Mouse (Mus musculus) frontal cortex, adult (tissue): ENCODE results near the gene Spag17.
"Not testable (repeated sequence)": the region's sequence is repeated elsewhere in the genome, so short reads cannot be mapped to it uniquely, and the experiment has no call there.

Experiments
- ATAC-seq: cut with Nextera tagmentation; 2 replicates; pipeline ENCODE4 v1.9.2; 2017; ENCODE audit warnings: mild to moderate bottlenecking, moderate library complexity, mixed read lengths; ENCODE audit not compliant: low TSS enrichment

The Spag17 gene

DNA sequence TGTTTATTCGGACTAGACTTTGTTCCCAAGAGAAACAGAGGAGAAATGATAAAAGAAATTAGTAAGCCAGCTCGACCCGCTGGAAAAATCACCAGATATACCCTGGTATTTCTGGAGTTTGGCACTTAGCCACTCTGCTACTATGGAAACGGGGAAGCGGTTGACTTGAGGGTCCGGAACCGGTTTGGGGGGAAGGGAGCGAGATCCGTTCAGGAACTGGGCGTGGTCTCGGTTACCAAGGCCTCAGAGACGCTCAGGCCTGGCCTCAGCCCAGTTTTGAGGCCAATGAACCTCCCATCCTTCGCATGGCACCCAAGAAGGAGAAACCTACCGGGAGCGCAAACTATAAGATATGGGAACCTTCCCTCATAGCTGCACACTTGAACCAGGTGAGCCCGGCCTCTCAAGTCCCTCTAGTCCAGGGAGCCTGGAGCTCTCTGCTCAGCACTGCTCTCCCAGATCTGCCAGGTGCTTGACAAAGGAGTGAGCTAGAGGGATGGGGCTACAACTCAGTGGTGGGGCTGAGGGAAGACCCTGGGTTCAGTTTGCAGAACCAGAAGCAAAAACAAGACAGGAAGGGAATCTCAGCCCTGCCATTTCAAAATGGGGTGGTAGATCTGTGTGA is at the start of gene Spag17:
Spag17 (plus strand) TSS at position 220 of the 625 bp plus-strand sequence.
- ATAC-seq = no peak

DNA sequence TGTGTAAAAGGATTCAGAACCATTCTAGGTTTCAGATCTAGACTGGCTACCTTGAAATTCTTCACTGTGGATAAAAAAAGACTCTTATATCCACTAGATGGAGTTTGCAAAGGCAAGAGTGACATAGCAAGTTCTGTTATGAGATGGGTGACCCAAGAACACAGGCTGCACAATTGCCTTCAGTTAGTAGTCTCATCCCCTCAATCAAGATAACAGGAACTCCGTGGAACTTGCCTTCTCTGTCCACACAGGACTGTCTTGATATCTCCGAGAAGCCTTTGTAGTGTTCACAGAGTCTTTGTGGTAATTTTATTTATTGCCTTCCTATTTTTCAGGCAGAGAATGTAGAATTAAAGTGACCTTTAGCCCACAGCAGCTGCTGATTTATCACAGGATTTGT is 42.9 kb upstream of the Spag17 start:
- ATAC-seq = no peak

DNA sequence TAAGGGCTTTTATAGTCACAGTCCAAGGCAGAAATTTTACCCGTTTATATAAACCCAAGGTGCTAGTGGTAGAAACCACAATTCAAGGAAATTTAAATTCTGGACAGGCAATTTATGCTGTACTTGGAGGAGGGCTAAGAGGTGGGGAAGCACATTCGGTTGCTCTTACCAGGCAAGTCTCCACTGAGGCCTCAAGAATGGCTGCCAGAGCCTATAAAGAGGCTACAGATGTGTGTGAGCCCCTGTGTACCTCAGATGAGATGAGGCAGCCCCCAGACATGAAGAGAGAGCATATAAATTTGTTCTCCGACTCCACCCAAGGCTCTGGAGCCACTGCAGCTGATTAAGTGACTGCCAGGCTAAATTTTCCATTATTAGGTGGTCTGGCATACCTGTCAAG is 42.4 kb upstream of the Spag17 start:
- no peak for ATAC-seq

DNA sequence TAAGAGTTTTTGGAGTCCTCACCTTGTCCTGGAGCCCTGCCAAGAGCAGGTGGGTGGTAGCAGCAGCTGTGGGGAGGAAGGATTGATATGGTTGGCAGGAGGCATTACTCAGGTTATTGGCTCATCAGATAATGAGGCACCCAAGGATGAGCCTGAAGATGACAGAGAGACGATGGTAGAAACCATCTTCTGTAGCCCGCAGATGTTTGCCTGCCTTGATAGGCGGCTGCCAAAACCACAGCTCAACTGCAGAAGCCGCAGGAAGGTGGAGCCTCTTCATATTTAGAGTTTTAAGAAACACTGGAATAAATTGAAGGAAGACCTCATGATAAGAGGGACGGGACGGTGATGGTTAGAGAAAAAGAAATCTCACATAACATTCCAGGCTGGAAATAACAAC is 42.0 kb upstream of the Spag17 start:
- ATAC-seq = no peak

DNA sequence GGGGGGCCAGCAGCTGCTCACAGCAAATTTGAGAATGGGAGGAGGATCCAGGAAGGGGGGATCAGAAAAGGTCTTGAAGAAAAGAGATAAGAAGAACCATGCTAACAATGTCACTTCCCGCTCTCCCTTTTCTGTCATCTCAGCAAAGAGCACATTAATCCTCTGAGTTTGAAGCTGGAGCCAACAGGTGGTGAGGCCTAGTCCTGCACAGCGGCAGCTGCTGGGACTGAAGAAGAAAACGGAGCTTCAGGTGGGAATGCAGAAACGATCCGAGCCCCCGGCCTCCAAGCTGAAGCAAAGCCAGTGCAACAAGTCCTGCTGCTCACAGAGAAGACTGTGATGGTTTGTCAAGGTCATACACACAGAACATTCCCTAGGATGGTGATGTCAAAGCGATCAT is 34.3 kb upstream of the Spag17 start:
- ATAC-seq = no peak

DNA sequence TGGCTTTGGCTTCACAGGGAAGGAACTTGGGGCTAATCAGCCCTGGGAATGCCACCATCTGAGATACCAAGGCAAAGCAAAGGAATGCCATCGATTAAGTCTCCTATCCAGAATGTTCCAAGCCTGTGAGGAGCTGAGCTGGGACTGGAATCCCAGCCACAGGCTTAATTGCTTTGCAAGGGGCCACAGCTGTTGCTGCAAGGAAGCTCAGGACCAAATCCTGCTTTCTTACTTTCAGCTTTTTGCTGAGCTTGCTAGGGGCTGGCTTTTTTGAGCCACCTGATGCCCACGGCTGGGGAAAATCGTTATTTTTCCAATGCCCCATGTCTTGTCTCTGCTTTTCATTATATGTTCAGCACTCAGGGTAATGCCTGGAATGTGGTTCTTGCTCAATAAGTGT is 30.6 kb upstream of the Spag17 start:
- ATAC-seq = no peak

DNA sequence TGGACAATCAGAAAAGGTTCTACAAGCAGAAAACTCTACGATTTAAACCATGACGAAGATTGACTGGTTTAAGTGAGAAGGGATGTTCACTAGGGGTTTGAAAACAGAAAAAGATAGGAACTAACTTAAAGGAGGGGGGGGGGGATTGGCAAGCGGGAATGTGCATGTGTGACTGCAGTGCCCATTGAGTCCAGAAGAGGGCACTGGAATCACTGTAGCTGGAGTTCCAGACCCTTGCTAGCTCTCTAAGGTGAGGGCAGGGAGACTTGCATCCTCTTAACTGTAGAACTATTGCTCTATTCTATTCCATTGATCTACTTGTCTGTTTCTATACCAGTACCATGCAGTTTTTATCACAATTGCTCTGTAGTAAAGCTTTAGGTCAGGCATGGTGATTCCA is 26.3 kb upstream of the Spag17 start:
- ATAC-seq = no peak

DNA sequence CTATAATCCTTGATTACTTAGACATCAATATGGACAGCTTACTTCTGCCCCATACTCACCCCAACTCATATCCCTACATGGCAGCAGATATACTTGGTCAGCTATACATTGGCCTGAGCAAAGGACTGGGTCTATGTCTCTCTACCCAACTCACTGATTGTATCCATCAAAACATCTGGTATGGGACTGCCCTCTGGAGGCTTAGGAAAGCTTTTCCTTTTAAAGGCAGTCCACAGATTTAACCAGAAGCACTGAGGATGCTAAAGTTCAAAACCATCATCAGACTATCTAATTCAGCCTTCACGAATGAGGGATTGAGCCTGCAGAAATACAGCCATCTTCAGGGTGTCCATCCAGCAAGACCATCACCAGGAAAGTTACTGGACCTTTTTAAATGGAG is 20.5 kb upstream of the Spag17 start:
- ATAC-seq = no peak

DNA sequence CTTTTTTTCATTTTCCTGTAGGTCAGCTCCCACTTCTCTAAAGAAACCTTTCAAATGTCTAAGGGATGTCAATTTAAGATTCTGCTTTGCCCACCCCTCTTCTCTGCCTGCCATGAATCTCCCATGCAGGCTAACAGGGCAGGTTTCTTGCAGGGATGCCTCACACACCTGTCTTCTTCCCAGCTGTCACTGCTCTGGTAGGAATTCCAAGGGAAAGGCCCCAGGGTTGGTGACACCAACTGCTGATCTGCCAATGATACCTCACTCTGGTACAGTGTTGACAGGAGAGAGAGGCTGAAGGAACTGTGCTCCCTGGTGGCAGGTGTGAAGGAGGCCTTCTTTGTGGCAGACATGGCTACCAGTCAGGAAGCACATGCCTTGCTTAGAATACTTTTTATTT is 10.1 kb upstream of the Spag17 start:
- ATAC-seq = no peak

DNA sequence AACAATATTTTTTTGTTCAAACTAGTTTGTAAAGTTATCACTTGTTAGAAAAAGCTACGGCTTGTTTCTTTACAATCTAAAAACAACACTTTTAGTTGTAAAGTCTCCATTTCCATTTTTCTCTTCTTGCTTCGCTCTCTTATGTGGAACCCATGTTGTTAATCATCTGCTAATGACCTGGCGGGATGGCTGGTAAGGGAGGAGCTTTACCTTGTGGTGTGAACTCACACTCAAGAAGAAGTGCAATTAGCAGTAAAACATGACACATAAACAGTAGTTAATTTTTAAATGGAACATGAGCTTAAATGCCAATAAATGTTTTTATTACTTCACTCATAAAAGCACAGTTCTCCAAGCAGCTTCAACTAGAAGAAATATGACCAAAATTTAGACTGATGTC is 3.7 kb upstream of the Spag17 start:
- no peak for ATAC-seq

DNA sequence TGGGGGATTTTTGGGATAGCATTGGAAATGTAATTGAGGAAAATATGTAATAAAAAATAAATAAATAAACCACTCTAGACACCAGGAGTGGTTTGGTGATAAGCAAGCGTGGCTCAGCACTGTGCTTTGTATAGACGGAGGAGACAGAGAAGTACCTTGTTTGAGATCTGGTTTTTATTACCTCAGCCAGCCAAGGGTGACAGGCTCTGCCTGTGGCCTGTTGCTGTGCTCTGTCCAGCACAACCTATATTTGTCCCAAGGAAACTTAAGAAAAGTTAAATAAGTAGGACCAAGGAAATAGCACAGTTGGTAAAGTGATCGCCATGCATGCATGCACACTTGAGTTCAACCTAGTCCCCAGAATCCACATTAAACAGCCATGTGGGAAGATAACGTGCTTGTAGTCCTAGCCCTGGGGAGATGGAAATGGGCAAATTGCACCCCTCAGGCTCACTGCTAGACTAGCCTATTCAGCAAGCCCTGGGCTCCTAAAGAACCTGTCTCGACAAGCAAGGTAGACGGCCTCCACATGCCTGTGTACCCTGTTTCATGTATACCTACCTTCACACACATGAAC is 1.1 kb upstream of the Spag17 start:
- no peak for ATAC-seq

DNA sequence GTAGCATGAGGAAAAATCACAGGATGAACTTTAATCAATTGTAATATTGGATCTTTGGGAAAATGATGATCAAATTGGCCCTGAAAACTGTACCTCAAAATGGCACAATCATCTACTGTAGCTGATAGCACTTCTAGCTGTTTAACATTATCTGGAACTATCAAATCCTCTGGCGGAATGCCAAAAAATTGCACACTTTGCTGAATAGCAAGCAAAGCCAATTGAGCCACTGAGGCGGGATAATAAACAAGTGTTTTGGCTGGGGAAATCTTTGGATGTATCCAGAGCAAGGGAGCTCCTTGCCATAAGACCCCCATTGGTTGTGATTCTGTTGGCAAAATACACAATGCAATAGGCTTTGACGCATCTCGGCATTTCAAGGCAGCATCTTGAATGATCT is 9.5 kb downstream of the Spag17 start:
- not testable (repeated sequence) for ATAC-seq

DNA sequence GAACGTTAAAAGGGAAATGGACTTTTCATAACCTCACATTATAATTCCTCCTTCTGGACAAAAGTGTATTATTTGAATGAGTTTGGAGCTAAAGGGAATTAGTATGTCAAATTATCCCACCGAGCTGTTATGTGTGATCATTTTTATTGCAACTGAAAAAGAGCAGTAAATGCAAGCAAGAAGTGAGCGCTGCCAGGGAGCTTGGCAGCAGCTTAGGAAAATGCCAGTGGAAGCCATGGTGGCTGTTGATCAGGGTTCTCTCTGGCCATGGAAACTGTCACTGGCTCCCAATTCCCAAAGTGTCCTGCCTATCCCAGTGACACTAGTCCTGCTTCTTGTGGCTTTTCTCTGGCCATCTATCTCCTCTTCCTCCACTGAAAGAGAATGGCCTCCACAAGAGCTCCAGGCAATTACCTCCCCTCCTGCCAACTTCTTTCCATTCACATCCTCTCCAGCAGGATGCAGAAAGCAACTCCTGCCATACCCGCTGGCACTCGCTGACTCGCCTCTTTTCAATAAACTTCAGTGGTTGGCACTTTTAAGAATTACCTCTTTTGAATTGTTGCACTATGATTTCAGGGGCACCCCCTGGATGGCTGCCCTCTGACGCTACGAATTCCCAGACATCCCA is 28.7 kb downstream of the Spag17 start:
- no peak for ATAC-seq

DNA sequence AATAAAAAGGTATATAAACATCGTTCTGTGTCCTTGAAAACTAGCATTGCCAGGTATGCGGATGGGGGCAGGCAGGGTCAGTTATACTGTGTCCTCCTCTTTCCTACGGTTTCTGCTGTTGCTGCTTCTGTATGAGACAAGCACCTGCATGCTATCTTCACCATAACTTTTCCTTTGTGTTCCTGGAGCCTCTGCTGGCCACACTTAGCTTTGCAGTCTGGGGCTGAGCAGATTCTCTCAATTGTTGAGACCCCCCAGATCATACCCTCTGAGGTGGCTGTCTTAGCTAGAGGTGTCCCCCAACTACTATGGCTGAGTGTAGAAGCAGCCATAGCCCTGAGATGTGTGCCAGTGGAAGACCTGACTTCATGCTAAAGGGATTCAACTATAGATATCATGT is 37.7 kb downstream of the Spag17 start:
- no peak for ATAC-seq

DNA sequence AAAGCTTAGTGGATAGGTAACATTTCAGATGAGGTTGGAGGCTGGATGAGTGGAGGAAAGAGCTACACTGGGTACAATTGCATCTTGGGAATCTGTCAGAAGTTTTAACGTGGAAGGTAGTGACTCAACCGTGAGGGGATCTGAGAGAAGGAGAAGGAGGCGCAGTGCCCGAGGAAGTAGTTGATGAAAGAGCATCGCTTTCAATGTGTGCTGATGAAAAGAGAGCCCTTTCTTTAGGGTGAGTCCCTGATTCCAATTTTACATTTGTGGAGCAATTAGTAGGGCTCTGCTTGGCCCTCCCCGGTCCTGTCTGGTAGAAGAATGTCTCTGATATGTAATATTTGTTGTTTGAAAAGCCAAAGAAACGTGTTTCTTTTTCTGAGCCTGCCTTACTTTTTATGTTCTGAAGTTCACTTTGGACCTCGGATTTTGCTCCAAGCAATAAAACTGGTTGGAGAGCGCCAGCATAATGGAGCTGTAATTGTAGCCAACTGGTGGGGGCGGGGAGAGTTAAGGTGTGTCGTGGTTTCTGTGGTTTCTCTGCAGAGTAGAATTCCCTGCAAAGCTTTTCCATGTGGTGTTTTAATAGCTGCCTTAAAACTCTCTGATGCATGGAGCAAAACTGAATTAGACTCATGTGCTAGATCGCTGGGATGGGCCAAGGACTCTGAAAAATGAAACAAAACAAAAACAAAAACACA is 45.9 kb downstream of the Spag17 start:
- no peak for ATAC-seq

DNA sequence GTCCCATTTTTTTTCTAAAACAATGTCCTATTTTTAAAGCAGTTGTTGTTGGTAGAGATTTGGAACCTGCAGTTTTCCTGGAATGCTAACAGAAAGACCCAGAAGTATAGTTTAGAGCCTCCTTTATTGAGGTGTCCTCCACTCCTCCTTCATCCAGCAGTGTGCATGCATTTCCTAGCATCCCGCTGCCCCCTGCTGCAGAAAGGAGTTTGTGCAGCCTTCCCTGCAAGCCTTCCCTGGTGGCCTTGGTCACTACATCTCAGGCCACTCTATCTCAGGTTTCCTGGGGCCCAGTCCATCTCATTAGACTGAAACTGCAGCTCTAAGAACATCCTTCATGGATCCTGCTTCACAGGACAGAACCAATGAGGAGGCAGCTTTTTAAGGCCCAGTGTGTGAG is 51.0 kb downstream of the Spag17 start:
- ATAC-seq = peak; percentile 81

DNA sequence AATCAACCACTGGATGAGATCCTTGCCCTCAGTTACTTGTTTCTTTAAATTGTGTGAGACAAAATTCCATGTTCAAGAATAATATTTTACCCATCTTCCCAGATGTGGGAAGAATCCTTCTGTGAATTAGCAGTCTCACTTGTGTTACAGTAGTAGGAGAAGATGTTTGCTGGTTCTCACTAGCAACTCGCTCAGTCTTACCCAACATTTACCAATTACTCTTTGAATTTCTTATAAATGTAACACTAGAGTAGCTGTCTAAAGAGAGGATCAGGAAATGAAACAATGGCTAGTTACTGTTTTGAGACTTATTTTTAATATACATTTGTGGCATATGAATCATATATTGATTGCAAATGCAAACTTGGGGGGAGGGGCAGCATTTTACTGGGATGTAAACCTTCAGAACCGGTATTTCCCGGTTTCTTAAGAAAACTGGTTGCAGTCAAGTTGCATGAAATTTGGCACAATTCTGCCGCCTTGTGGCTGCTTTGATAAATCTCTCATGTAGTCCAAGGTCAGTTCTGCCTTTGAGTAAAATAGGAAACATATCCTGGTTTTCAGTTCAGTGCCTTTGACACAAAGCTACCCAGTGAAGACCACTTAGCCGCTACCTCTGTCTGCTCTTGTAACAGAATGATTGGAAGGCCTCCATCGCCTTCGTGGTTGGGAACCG is 53.5 kb downstream of the Spag17 start:
- peak; percentile 76; the same call in 1 of the 2 replicates for ATAC-seq

DNA sequence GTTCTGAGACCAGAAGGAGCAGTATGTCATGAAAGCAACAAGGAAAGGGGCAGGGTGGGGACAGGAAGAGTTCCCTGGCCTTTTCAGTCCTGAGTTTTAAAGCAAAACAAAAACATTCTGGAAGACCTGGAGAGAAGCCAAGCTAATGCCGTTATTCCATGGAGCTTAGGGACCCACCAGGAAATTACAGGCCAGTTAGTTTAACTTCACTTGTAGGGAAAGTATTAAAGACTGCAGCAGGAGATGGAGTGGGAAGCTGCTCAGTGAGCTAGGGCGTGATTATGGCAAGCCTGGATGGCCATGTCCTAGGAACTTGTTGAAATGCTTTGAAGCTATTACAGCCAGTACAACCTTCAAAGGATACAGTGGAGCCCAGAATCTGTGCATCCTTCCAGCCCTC is 60.0 kb downstream of the Spag17 start:
- ATAC-seq = no peak

DNA sequence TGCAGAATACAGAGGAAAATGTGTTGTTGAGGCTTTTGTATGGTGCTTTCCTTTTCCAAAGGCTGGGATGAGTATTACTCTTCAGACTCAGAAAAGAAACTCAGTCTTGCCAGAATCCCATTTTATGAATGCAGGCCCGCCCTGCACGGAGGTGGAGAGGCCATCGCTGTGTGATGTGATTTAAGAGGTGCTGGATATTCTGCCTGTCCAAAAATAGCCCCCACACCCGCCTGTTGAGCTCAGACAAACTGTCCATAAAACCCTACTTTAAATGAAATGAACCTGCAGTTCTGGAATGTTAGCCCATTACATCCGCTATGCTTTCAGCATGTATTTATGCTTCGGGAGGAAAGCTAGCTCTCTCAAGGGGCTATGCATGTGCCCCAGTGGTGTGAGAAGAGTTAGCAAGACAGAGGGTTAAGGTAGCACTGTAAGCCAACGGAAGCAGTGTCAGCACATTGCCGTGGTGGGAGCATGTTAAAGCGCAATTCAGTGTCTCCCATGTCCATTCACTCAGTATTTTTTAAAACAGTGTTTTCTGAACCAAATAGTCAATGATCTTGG is 68.9 kb downstream of the Spag17 start:
- ATAC-seq = no peak

DNA sequence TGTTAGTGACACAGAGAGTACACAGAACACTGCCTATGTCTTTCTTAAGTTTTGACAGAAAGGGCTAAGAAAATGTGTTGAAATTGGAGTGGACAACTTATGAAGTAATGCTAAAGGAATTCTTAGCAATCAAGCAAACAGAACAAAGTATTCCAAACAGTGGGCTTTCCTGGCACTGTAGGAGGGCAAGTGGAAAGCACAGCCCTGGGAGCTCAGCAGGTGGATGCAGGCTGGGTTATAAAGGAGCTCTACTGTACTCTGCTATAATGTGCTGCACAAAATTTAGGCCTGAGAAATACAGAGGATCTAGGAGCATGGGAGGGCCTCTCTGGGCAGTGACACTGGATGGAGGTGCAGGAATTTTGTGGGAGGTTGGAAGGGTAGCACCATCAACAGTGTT is 71.3 kb downstream of the Spag17 start:
- no peak for ATAC-seq

DNA sequence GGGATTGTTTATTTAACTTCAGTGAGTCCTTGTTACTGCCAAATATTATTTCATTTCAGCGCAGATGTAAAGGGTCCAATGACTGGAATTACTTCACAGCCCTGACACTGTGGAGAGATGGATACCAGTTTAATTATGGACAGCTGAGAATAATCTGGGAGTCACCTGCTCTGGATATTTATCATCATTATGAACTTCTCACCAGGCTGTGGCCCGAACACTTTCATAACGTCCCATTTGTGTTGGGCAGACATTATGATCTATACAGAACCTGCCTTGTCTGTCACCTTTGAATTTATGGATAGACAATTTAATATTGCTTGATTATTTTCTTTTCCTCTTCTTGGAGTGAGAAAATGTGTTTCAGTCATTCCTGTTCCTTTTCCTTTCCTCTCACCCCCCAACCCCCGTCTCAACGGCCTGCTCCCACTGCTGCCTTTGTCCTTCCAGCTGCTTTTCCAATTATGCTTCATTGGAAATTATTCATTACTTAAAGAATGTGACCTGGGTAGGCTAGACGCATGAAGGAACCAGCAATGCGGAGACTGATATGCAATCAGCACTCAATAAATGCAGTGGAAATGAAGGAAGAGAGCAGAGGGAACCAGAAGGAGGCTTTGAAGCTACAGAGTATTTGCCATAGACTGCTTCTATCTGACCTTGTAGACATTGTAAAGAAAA is 74.7 kb downstream of the Spag17 start:
- no peak for ATAC-seq

DNA sequence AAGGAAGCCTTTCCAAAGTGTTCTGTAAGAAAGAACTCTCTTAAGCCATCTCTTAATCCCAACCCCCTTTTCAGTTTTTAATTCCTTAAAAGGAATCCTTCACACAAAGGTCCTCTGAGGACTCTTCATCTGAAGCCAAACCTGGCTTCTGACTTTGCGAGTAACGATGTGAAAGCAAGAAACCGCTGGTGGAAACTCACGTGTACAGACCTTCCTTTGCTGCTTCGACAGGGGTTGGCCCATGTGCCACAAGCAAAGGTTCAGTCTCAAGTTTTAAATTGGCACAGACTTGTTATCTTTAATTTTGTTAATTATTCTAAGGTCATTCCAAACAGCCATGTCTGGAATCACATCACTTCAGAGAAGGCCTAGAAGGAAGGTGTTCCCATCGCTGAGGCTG is 79.1 kb downstream of the Spag17 start:
- no peak for ATAC-seq
